Mouse (Mus musculus): Measurements from ENCODE around the gene Cenpa. TPM values are rescaled to one million over a fixed set of nuclear protein-coding genes. Genes with fewer than 3 reads are reported as not detected.

The Cenpa gene
- polyA plus RNA-seq, 1 experiment from 2014 or later, result 290 TPM

GRCm38 (mm10) chr5:30646036-30646435 lies 20.5 kb upstream of the Cenpa start:
- 74% methylated on average over 2 of the region's 2 CpGs for WGBS
- Histone ChIP-seq H3K4me2 (ENCODE audit: low read length) (no peak overlapping the region), H3K4me1 (ENCODE audit: control insufficient read depth in 2 of 2, insufficient read depth in 2 of 2, low read length in 2 of 2) (peaks cover 17 to 33% of the 10 kb centered on the region in 2 experiments), H3K27ac (replicated peaks in 1 of 2; ENCODE audit: control insufficient read depth in 1 of 2, insufficient read depth in 1 of 2, low read depth in 2 of 2, low read length in 2 of 2) (no peak overlapping the region), H3K9ac (ENCODE audit: low read length) (no peak overlapping the region), H3K27me3 (ENCODE audit: control insufficient read depth, insufficient read depth, low read length) (no peaks in the 10 kb centered on the region), H3K36me3 (ENCODE audit: control insufficient read depth, insufficient read depth, low read length) (no peaks in the 10 kb centered on the region), H3K4me3 (ENCODE audit: control insufficient read depth in 1 of 2, insufficient read depth in 1 of 2, low read depth in 1 of 2, low read length in 2 of 2) (no peak overlapping the region), H3K9me3 (ENCODE audit: control insufficient read depth, low read length) (no peaks in the 10 kb centered on the region)
- ATAC-seq (ENCODE audit: insufficient number of reproducible peaks, insufficient read depth, low FRiP score, low read depth), result no peak

- Histone ChIP-seq H3K9ac (ENCODE audit: low read length) (peak overlapping the region; percentile 76), H3K9me3 (ENCODE audit: control insufficient read depth, low read length) (no peaks in the 10 kb centered on the region), H3K4me1 (ENCODE audit: control insufficient read depth in 2 of 2, insufficient read depth in 2 of 2, low read length in 2 of 2) (peaks cover 17 to 35% of the 10 kb centered on the region in 2 experiments), H3K4me2 (ENCODE audit: low read length) (peak overlapping the region; percentile 81), H3K4me3 (ENCODE audit: control insufficient read depth in 1 of 2, insufficient read depth in 1 of 2, low read depth in 1 of 2, low read length in 2 of 2) (peak overlapping the region; percentile 71 to 91), H3K27ac (replicated peaks in 1 of 2; ENCODE audit: control insufficient read depth in 1 of 2, insufficient read depth in 1 of 2, low read depth in 2 of 2, low read length in 2 of 2) (peak overlapping the region; percentile 10 to 50), H3K27me3 (ENCODE audit: control insufficient read depth, insufficient read depth, low read length) (no peaks in the 10 kb centered on the region), H3K36me3 (ENCODE audit: control insufficient read depth, insufficient read depth, low read length) (peaks cover 6% of the 10 kb centered on the region; the same call in 1 of the 2 replicates)
- ATAC-seq (ENCODE audit: insufficient number of reproducible peaks, insufficient read depth, low FRiP score, low read depth), result no peak
- WGBS, result 11% methylated on average over 9 of the region's 9 CpGs
These were observed 19.2 kb upstream of the Cenpa start for GRCm38 (mm10) chr5:30647396-30647795.

DNA sequence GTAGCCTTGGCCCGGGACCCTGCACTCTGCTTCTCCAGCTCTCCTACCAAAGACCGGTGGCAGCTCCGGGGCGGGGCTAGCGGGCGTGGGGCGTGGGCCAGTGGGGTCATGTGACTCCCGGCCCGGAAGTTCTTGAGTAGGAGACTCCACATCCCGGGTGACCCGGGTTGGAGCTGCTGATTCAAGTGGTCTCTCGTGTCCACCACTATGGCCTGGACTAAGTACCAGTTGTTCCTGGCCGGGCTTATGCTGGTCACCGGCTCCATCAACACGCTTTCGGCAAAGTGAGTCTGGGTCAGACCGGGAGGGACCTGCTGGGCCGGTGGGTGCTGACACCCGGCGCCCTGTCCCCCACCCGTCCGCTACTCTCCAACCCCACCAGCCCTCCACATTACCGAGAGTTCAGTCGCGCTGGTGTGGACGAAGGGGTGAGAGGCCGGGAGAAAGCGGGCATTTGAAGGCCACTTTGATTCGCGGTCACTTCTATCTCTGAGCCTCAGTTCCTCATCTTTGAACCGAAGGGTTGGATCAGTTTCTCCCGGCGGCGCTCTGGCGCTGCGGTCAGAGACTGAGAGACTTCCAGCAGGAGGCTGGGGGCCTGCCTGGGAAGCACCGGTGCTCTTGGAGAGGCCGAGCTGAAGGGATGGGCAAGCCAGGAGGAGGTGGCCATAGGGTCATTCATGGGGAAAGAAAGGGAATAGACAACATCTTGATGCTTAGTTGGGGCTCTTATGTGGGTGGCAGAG lies 18.6 kb upstream of the Cenpa start, which contains the start of gene Slc35f6:
Gene Slc35f6 (plus strand): TSS at position 119 of the 746 bp plus-strand sequence.
- H3K27ac ChIP-seq (replicated peaks in 1 of 2; ENCODE audit: control insufficient read depth in 1 of 2, insufficient read depth in 1 of 2, low read depth in 2 of 2, low read length in 2 of 2), result peak within 1 kb of the TSS; percentile 33 to 50
- peak within 1 kb of the TSS; percentile 76 for H3K9ac ChIP-seq (ENCODE audit: low read length)
- no peaks in the 10 kb centered on the region for H3K9me3 ChIP-seq (ENCODE audit: control insufficient read depth, low read length)
- H3K4me3 ChIP-seq (ENCODE audit: control insufficient read depth in 1 of 2, insufficient read depth in 1 of 2, low read depth in 1 of 2, low read length in 2 of 2), result peak within 1 kb of the TSS; percentile 71 to 91
- peak within 1 kb of the TSS; percentile 81 for H3K4me2 ChIP-seq (ENCODE audit: low read length)
- WGBS, result under 1% methylated on average over 38 of the region's 38 CpGs
- peaks cover 11% of the 10 kb centered on the region for H3K36me3 ChIP-seq (ENCODE audit: control insufficient read depth, insufficient read depth, low read length)
- peak; percentile 86 for ATAC-seq (ENCODE audit: insufficient number of reproducible peaks, insufficient read depth, low FRiP score, low read depth)
- no peaks in the 10 kb centered on the region for H3K27me3 ChIP-seq (ENCODE audit: control insufficient read depth, insufficient read depth, low read length)
- peaks cover 17 to 35% of the 10 kb centered on the region in 2 experiments for H3K4me1 ChIP-seq (ENCODE audit: control insufficient read depth in 2 of 2, insufficient read depth in 2 of 2, low read length in 2 of 2)

- Histone ChIP-seq H3K9me3 (ENCODE audit: control insufficient read depth, low read length) (no peaks in the 10 kb centered on the region), H3K27ac (replicated peaks in 1 of 2; ENCODE audit: control insufficient read depth in 1 of 2, insufficient read depth in 1 of 2, low read depth in 2 of 2, low read length in 2 of 2) (no peak overlapping the region), H3K36me3 (ENCODE audit: control insufficient read depth, insufficient read depth, low read length) (peaks cover 22% of the 10 kb centered on the region), H3K4me2 (ENCODE audit: low read length) (no peak overlapping the region), H3K27me3 (ENCODE audit: control insufficient read depth, insufficient read depth, low read length) (no peaks in the 10 kb centered on the region), H3K4me1 (ENCODE audit: control insufficient read depth in 2 of 2, insufficient read depth in 2 of 2, low read length in 2 of 2) (peaks cover 12 to 20% of the 10 kb centered on the region in 2 experiments), H3K9ac (ENCODE audit: low read length) (no peak overlapping the region), H3K4me3 (ENCODE audit: control insufficient read depth in 1 of 2, insufficient read depth in 1 of 2, low read depth in 1 of 2, low read length in 2 of 2) (no peak overlapping the region)
- 77% methylated on average over 4 of the region's 4 CpGs for WGBS
- ATAC-seq (ENCODE audit: insufficient number of reproducible peaks, insufficient read depth, low FRiP score, low read depth), result no peak
These were observed 17.0 kb upstream of the Cenpa start for GRCm38 (mm10) chr5:30649558-30649957.

DNA sequence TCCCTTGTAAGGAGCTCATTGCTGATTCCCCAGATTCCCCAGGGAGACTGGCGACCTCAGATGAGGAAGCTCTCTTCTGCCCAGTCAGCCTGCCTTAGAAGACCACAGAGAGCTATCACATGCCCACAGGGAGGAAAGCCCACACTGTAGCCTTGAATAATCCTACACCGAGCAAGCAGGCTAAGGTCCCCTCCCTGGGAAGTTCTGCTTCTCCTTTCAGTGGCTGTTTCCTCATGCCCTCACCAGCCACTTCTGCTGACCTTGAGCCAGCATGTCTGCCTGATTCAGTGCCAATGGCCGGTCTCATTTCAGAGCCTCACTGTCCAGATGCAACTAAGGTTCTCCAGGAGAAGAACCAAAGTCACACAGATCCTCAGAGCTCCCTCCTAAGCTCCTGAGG lies 15.8 kb upstream of the Cenpa start:
- H3K36me3 ChIP-seq (ENCODE audit: control insufficient read depth, insufficient read depth, low read length), result peaks cover 33% of the 10 kb centered on the region
- no peaks in the 10 kb centered on the region for H3K9me3 ChIP-seq (ENCODE audit: control insufficient read depth, low read length)
- H3K4me1 ChIP-seq (ENCODE audit: control insufficient read depth in 2 of 2, insufficient read depth in 2 of 2, low read length in 2 of 2), result peaks cover 14 to 23% of the 10 kb centered on the region in 2 experiments
- no peak for ATAC-seq (ENCODE audit: insufficient number of reproducible peaks, insufficient read depth, low FRiP score, low read depth)
- no peak overlapping the region for H3K9ac ChIP-seq (ENCODE audit: low read length)
- H3K27me3 ChIP-seq (ENCODE audit: control insufficient read depth, insufficient read depth, low read length), result no peaks in the 10 kb centered on the region
- no peak overlapping the region for H3K4me2 ChIP-seq (ENCODE audit: low read length)
- 61% methylated on average over 3 of the region's 3 CpGs for WGBS
- H3K4me3 ChIP-seq (ENCODE audit: control insufficient read depth in 1 of 2, insufficient read depth in 1 of 2, low read depth in 1 of 2, low read length in 2 of 2), result no peak overlapping the region
- H3K27ac ChIP-seq (replicated peaks in 1 of 2; ENCODE audit: control insufficient read depth in 1 of 2, insufficient read depth in 1 of 2, low read depth in 2 of 2, low read length in 2 of 2), result no peak overlapping the region

GRCm38 (mm10) chr5:30651554-30651953 lies 15.0 kb upstream of the Cenpa start:
- Histone ChIP-seq H3K27me3 (ENCODE audit: control insufficient read depth, insufficient read depth, low read length) (no peaks in the 10 kb centered on the region), H3K9ac (ENCODE audit: low read length) (no peak overlapping the region), H3K4me1 (ENCODE audit: control insufficient read depth in 2 of 2, insufficient read depth in 2 of 2, low read length in 2 of 2) (peaks cover 14 to 23% of the 10 kb centered on the region in 2 experiments), H3K4me2 (ENCODE audit: low read length) (no peak overlapping the region), H3K36me3 (ENCODE audit: control insufficient read depth, insufficient read depth, low read length) (peaks cover 41% of the 10 kb centered on the region), H3K27ac (replicated peaks in 1 of 2; ENCODE audit: control insufficient read depth in 1 of 2, insufficient read depth in 1 of 2, low read depth in 2 of 2, low read length in 2 of 2) (no peak overlapping the region), H3K9me3 (ENCODE audit: control insufficient read depth, low read length) (no peaks in the 10 kb centered on the region), H3K4me3 (ENCODE audit: control insufficient read depth in 1 of 2, insufficient read depth in 1 of 2, low read depth in 1 of 2, low read length in 2 of 2) (no peak overlapping the region)
- 80% methylated on average over 3 of the region's 3 CpGs for WGBS
- ATAC-seq (ENCODE audit: insufficient number of reproducible peaks, insufficient read depth, low FRiP score, low read depth), result no peak

- Histone ChIP-seq H3K4me3 (ENCODE audit: control insufficient read depth in 1 of 2, insufficient read depth in 1 of 2, low read depth in 1 of 2, low read length in 2 of 2) (no peak overlapping the region), H3K36me3 (ENCODE audit: control insufficient read depth, insufficient read depth, low read length) (peaks cover 58% of the 10 kb centered on the region), H3K4me2 (ENCODE audit: low read length) (no peak overlapping the region), H3K4me1 (ENCODE audit: control insufficient read depth in 2 of 2, insufficient read depth in 2 of 2, low read length in 2 of 2) (peaks cover 14 to 22% of the 10 kb centered on the region in 2 experiments), H3K9ac (ENCODE audit: low read length) (no peak overlapping the region), H3K27ac (replicated peaks in 1 of 2; ENCODE audit: control insufficient read depth in 1 of 2, insufficient read depth in 1 of 2, low read depth in 2 of 2, low read length in 2 of 2) (no peak overlapping the region), H3K27me3 (ENCODE audit: control insufficient read depth, insufficient read depth, low read length) (no peaks in the 10 kb centered on the region), H3K9me3 (ENCODE audit: control insufficient read depth, low read length) (no peaks in the 10 kb centered on the region)
- WGBS, result 90% methylated on average over 6 of the region's 6 CpGs
- no peak for ATAC-seq (ENCODE audit: insufficient number of reproducible peaks, insufficient read depth, low FRiP score, low read depth)
These were observed 13.3 kb upstream of the Cenpa start for GRCm38 (mm10) chr5:30653246-30653645.
